Mouse (Mus musculus) liver, embryonic 15.5 days (tissue): Measurements from ENCODE around the gene Paqr3. TPM values are rescaled to one million over a fixed set of nuclear protein-coding genes. Genes with fewer than 3 reads are reported as not detected.

Source experiments
- ATAC-seq: fragments of 200-750 bp; cut with Nextera tagmentation; 2 replicates; pipeline ENCODE4 v1.8.0; 2017; ENCODE audit warnings: moderate number of reproducible peaks, mild to moderate bottlenecking, moderate library complexity; ENCODE audit not compliant: insufficient read depth
- H3K27ac ChIP-seq: fragments of 300-500 bp; sonication (generic); replicated peaks from 2 replicates; pipeline ENCODE4 v1.5.1; 2015; ENCODE audit warnings: mild to moderate bottlenecking, inconsistent platforms
- H3K27me3 ChIP-seq: fragments of 300-500 bp; sonication (generic); 2 replicates; pipeline ENCODE4 v1.6.1; 2015; ENCODE audit warnings: mild to moderate bottlenecking, inconsistent platforms
- H3K36me3 ChIP-seq: fragments of 300-500 bp; sonication (generic); replicated peaks from 2 replicates; pipeline ENCODE4 v1.6.1; 2015; ENCODE audit warnings: moderate library complexity, mild to moderate bottlenecking, inconsistent platforms
- H3K4me1 ChIP-seq: fragments of 300-500 bp; sonication (generic); replicated peaks from 2 replicates; pipeline ENCODE4 v1.6.1; 2015; ENCODE audit warnings: inconsistent platforms
- H3K4me2 ChIP-seq: fragments of 300-500 bp; sonication (generic); 2 replicates; pipeline ENCODE4 v1.6.1; 2015; ENCODE audit warnings: moderate library complexity, mild to moderate bottlenecking, inconsistent platforms
- H3K4me3 ChIP-seq: fragments of 300-500 bp; sonication (generic); replicated peaks from 2 replicates; pipeline ENCODE4 v1.5.1; 2015; ENCODE audit warnings: mild to moderate bottlenecking, inconsistent platforms
- H3K9ac ChIP-seq: fragments of 300-500 bp; sonication (generic); 2 replicates; pipeline ENCODE4 v1.6.1; 2015; ENCODE audit warnings: moderate library complexity, mild to moderate bottlenecking, inconsistent platforms
- H3K9me3 ChIP-seq: fragments of 300-500 bp; sonication (generic); replicated peaks from 2 replicates; pipeline ENCODE4 v1.6.1; 2016; ENCODE audit warnings: inconsistent platforms
- WGBS: fragments of 180-500 bp; shearing (Covaris S2); methylation state at CpG from one replicate; pipeline ENCODE4 v1.1.7; 2015; ENCODE audit warnings: mixed read lengths; ENCODE audit not compliant: insufficient replicate concordance; 5-methylcytosine and 5-hydroxymethylcytosine counted together
- polyA plus RNA-seq: library from polyadenylated mRNA; unstranded; fragments of >200 nt; fragmentation: Nextera tagmentation; extraction: Ambion mirVana; gene quantifications from 2 replicates; pipeline ENCODE4 v1.2.1, GENCODE M21; 2015

The Paqr3 gene
- polyA plus RNA-seq: 0.51 and 0.67 TPM in 2 replicates

- peak; percentile 98 for ATAC-seq
- H3K4me3 ChIP-seq: peak within 1 kb of the TSS; percentile 68
- WGBS: under 1% methylated on average over 62 of the region's 62 CpGs
- peaks cover 15% of the 10 kb centered on the region for H3K4me1 ChIP-seq
- H3K9me3 ChIP-seq: no peaks in the 10 kb centered on the region
- peak within 1 kb of the TSS; percentile 55 for H3K9ac ChIP-seq
- H3K4me2 ChIP-seq: peak within 1 kb of the TSS; percentile 98
- no peaks in the 10 kb centered on the region for H3K36me3 ChIP-seq
- H3K27me3 ChIP-seq: peaks cover 20% of the 10 kb centered on the region
- H3K27ac ChIP-seq: 0 out of 2 replicates have a peak within 1 kb of the TSS, but pooled peaks have one; percentile 9
These were observed at the start of gene Paqr3 for GRCm38 (mm10) chr5:97111207-97111910. TSS of gene Paqr3 (minus strand) at chr5:97111596.

DNA sequence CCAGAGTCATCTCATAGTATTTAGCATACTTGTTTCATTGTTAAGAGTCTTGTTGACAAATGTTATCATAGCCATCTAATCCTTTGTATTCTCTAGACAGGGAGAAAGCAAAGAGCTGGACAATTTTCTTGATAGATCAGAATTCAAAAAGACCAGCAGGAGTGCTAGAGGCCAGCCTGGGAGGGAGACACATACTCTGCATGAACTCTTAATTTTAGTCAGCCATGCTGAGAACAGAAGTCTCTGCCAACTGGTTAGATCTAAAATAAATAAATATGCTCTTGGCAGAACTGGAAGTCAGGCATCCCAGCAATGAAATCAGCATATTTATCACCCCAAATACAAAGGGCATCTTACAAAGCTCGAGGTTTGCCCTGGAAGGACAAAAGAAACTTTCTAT, 43.3 kb upstream of the Paqr3 start:
- WGBS: 24% methylated on average over 1 of the region's 1 CpGs
- Histone ChIP-seq H3K36me3 (no peaks in the 10 kb centered on the region), H3K27me3 (no peaks in the 10 kb centered on the region), H3K4me3 (no peak overlapping the region), H3K4me1 (no peaks in the 10 kb centered on the region), H3K27ac (no peak overlapping the region), H3K9me3 (no peaks in the 10 kb centered on the region), H3K9ac (no peak overlapping the region), H3K4me2 (no peak overlapping the region)
- ATAC-seq: no peak

- no peaks in the 10 kb centered on the region for H3K9me3 ChIP-seq
- no peak overlapping the region for H3K4me3 ChIP-seq
- H3K4me2 ChIP-seq: no peak overlapping the region
- 52% methylated on average over 2 of the region's 2 CpGs for WGBS
- no peaks in the 10 kb centered on the region for H3K4me1 ChIP-seq
- H3K9ac ChIP-seq: no peak overlapping the region
- no peaks in the 10 kb centered on the region for H3K36me3 ChIP-seq
- H3K27me3 ChIP-seq: no peaks in the 10 kb centered on the region
- no peak for ATAC-seq
- H3K27ac ChIP-seq: no peak overlapping the region
These were observed 23.9 kb upstream of the Paqr3 start for GRCm38 (mm10) chr5:97135331-97135730.

DNA sequence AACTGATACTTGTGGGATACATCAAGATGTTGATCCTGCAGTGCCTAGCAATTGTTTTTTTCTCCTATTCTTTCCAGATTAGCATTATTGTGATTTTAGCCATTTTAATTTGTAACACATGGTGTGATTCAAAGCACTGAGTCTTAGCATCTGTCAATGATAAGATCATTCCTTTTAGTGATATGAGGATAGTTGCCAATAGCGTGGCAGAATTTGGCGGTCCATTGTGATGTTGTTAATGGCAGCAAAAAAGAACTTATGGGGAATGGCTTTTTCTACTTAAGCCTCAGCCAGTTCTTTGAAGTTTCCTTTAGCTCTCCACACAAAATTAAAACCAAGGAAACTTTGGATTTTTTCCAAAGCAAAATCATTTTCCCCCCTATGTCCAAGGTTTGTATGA, 18.2 kb upstream of the Paqr3 start:
- Histone ChIP-seq H3K4me3 (no peak overlapping the region), H3K9ac (no peak overlapping the region), H3K36me3 (no peaks in the 10 kb centered on the region), H3K27ac (no peak overlapping the region), H3K4me1 (no peaks in the 10 kb centered on the region), H3K4me2 (no peak overlapping the region), H3K9me3 (no peaks in the 10 kb centered on the region), H3K27me3 (no peaks in the 10 kb centered on the region)
- WGBS: 77% methylated on average over 2 of the region's 2 CpGs
- ATAC-seq: no peak

- Histone ChIP-seq H3K4me2 (no peak overlapping the region), H3K4me1 (no peaks in the 10 kb centered on the region), H3K4me3 (no peak overlapping the region), H3K36me3 (no peaks in the 10 kb centered on the region), H3K27me3 (no peaks in the 10 kb centered on the region), H3K9me3 (no peaks in the 10 kb centered on the region), H3K27ac (no peak overlapping the region), H3K9ac (no peak overlapping the region)
- WGBS: 43% methylated on average over 21 of the region's 21 CpGs
- no peak for ATAC-seq
These were observed 17.1 kb upstream of the Paqr3 start for GRCm38 (mm10) chr5:97128242-97129226.

GRCm38 (mm10) chr5:97127284-97127683, 15.9 kb upstream of the Paqr3 start:
- Histone ChIP-seq H3K36me3 (no peaks in the 10 kb centered on the region), H3K9me3 (no peaks in the 10 kb centered on the region), H3K27me3 (no peaks in the 10 kb centered on the region), H3K4me2 (no peak overlapping the region), H3K4me3 (no peak overlapping the region), H3K9ac (no peak overlapping the region), H3K27ac (no peak overlapping the region), H3K4me1 (no peaks in the 10 kb centered on the region)
- WGBS: 59% methylated on average over 6 of the region's 6 CpGs
- ATAC-seq: no peak

DNA sequence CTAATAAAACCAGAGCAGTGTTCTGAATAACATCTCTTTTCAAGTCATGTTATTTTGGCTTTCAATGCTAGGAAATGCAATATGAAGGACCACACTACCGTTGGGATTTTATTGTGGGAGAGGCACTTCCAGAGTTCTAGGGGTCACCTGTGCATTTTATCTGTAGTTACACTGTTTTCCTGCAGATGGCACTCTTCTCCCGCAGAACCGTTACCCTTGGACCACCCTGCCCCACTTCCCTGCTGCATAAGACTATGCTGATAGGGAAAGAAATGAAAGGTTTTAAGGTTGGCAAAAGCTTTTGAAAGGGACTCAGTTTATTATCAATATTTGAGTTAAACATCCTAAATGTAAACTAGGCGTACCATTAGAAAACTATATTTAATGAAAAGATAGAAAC, 14.6 kb upstream of the Paqr3 start:
- Histone ChIP-seq H3K9ac (no peak overlapping the region), H3K4me1 (no peaks in the 10 kb centered on the region), H3K36me3 (no peaks in the 10 kb centered on the region), H3K27me3 (no peaks in the 10 kb centered on the region), H3K9me3 (no peaks in the 10 kb centered on the region), H3K4me2 (no peak overlapping the region), H3K4me3 (no peak overlapping the region), H3K27ac (no peak overlapping the region)
- WGBS: 17% methylated on average over 4 of the region's 4 CpGs
- no peak for ATAC-seq

DNA sequence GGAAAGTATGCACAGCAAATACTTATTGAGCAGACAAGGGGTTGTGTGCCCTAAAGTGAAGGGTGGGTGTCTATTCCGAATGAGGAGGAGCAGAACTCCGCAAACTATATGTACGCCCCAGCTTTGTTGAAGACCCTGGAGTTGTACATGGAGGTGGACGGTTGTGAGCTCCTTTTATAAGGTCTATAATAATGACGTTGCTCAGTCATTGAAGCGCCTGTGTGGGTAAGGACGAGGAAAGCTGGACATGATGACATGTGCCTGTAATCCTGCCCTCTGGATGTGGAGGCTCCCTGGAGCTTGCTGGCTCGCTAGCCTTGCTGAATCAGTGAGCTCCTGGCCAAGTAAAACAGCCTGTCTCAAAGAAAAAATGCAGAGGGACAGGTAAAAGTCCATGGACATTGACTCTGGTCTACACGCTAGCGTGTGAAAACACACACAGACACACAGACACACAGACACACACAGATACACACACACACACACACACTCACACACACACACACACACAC, 14.1 kb upstream of the Paqr3 start:
- no peaks in the 10 kb centered on the region for H3K36me3 ChIP-seq
- H3K9ac ChIP-seq: no peak overlapping the region
- 54% methylated on average over 10 of the region's 10 CpGs for WGBS
- ATAC-seq: no peak
- H3K27ac ChIP-seq: no peak overlapping the region
- no peaks in the 10 kb centered on the region for H3K4me1 ChIP-seq
- H3K4me3 ChIP-seq: no peak overlapping the region
- no peaks in the 10 kb centered on the region for H3K27me3 ChIP-seq
- H3K9me3 ChIP-seq: no peaks in the 10 kb centered on the region
- H3K4me2 ChIP-seq: no peak overlapping the region

- Histone ChIP-seq H3K9me3 (no peaks in the 10 kb centered on the region), H3K9ac (no peak overlapping the region), H3K36me3 (no peaks in the 10 kb centered on the region), H3K27ac (no peak overlapping the region), H3K27me3 (no peaks in the 10 kb centered on the region), H3K4me1 (no peaks in the 10 kb centered on the region), H3K4me2 (no peak overlapping the region), H3K4me3 (no peak overlapping the region)
- ATAC-seq: no peak
- 69% methylated on average over 12 of the region's 12 CpGs for WGBS
These were observed 13.6 kb upstream of the Paqr3 start for GRCm38 (mm10) chr5:97124977-97125376.

GRCm38 (mm10) chr5:97110697-97111096, 699 bp downstream of the Paqr3 start:
- Histone ChIP-seq H3K27ac (no peak overlapping the region), H3K4me3 (peak overlapping the region; percentile 68), H3K9ac (peak overlapping the region; percentile 55; the same call in 1 of the 2 replicates), H3K27me3 (peaks cover 20% of the 10 kb centered on the region), H3K4me1 (peaks cover 15% of the 10 kb centered on the region), H3K4me2 (peak overlapping the region; percentile 98), H3K9me3 (no peaks in the 10 kb centered on the region), H3K36me3 (no peaks in the 10 kb centered on the region)
- ATAC-seq: no peak
- 24% methylated on average over 5 of the region's 5 CpGs for WGBS

DNA sequence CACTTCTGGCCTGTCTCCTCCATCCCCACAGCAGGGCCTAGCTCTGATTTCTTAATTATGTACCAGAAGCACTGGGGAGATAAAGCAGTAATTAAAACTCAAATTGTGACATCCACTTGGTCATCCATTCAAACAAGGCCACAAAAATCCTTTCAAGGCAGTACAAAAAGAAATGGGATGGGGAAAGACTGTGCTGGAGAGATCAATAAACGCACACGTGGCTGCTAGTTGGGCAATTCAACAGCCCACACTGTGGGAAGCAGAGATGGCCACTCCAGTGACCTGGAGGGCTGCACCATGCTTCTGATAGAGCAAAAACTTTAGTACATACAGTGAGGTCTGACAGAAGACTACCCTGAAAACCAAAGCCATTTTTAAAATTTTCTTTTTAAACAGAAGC, 1.3 kb downstream of the Paqr3 start:
- Histone ChIP-seq H3K9ac (no peak overlapping the region), H3K4me2 (peak overlapping the region; percentile 98; the same call in 1 of the 2 replicates), H3K4me1 (peaks cover 15% of the 10 kb centered on the region), H3K4me3 (no peak overlapping the region), H3K9me3 (no peaks in the 10 kb centered on the region), H3K36me3 (no peaks in the 10 kb centered on the region), H3K27me3 (peaks cover 20% of the 10 kb centered on the region), H3K27ac (no peak overlapping the region)
- 43% methylated on average over 2 of the region's 2 CpGs for WGBS
- no peak for ATAC-seq
